ENCODE assay signal across 14 mouse cellular contexts in genomic region chr4:40849518-40849917, GRCm38 (mm10). TPM values are rescaled to one million over a fixed set of nuclear protein-coding genes. Genes with fewer than 3 reads are reported as not detected.
DNase-seq lines count a peak whose midpoint lies in the region; ATAC-seq and TF ChIP-seq lines count a peak whose summit lies in the region.
"Had no signal": no experiment of that assay in that cellular context is flagged by ENCODE, and none has a peak within 500 bp of the region (broad histone marks: within the 10 kb centered on the region; RNA-seq: fewer than 3 reads in every experiment).

No protein-coding gene starts in this region.

- no peaks in the 10 kb centered on the region for H3K27me3 ChIP-seq in lung, postnatal 0 days (replicated peaks; ENCODE audit: insufficient read depth, low read length)
- no peaks in the 10 kb centered on the region for H3K27me3 ChIP-seq in heart, embryonic 16.5 days (ENCODE audit: control insufficient read depth, insufficient read depth, low read length)
- no peaks in the 10 kb centered on the region for H3K27me3 ChIP-seq in forebrain, embryonic 11.5 days (ENCODE audit: control insufficient read depth, insufficient read depth, low read length)
- H3K27me3 ChIP-seq: limb, embryonic 13.5 days had no signal

- ATAC-seq in lung, postnatal 0 days: no peak
- no peak for ATAC-seq in heart, embryonic 16.5 days (replicated peaks; ENCODE audit: extremely low read depth, insufficient read depth, low FRiP score)
- ATAC-seq in megakaryocyte progenitor cell, adult 5-6 weeks (replicated peaks; ENCODE audit: poor library complexity): peak; percentile 33
- ATAC-seq in forebrain, embryonic 11.5 days (replicated peaks; ENCODE audit: low FRiP score): no peak

- 36% methylated on average over 3 of the region's 3 CpGs for WGBS in lung, postnatal 0 days
- WGBS in heart, embryonic 16.5 days: 46% methylated on average over 3 of the region's 3 CpGs
- 85% methylated on average over 3 of the region's 3 CpGs for WGBS in forebrain, embryonic 11.5 days

- intact Hi-C loops in gastrocnemius, adult 2 months (cut with DNase I): no loop called here

- peak overlapping the region; percentile 51 for H3K27ac ChIP-seq in gastrocnemius, adult 2 months
- peak overlapping the region; percentile 62 for H3K27ac ChIP-seq in lung, postnatal 0 days (ENCODE audit: low read length)
- H3K27ac ChIP-seq in heart, embryonic 16.5 days (ENCODE audit: low read length): peak overlapping the region; percentile 84
- no peak overlapping the region for H3K27ac ChIP-seq in forebrain, embryonic 11.5 days (ENCODE audit: low read depth, low read length)
- H3K27ac ChIP-seq: limb, embryonic 13.5 days; midbrain, embryonic 10.5 days had no signal

- H3K4me2 ChIP-seq in lung, postnatal 0 days (replicated peaks; ENCODE audit: low read depth, low read length): peak overlapping the region; percentile 63
- peak overlapping the region; percentile 89 for H3K4me2 ChIP-seq in heart, embryonic 16.5 days (ENCODE audit: low read depth, low read length)
- no peak overlapping the region for H3K4me2 ChIP-seq in forebrain, embryonic 11.5 days (ENCODE audit: low read depth, low read length, severe bottlenecking)
- H3K4me2 ChIP-seq: limb, embryonic 13.5 days had no signal

- H3K4me1 ChIP-seq in lung, postnatal 0 days (ENCODE audit: insufficient read depth, low read depth, low read length): peaks cover 58% of the 10 kb centered on the region
- peaks cover 67% of the 10 kb centered on the region for H3K4me1 ChIP-seq in heart, embryonic 16.5 days (ENCODE audit: control insufficient read depth, insufficient read depth, low read length)
- peaks cover 2% of the 10 kb centered on the region; the same call in 1 of the 2 replicates for H3K4me1 ChIP-seq in forebrain, embryonic 11.5 days (replicated peaks; ENCODE audit: control insufficient read depth, insufficient read depth, low read length)

- H3K4me3 ChIP-seq in gastrocnemius, adult 2 months: peak overlapping the region; percentile 18; the same call in 1 of the 2 replicates
- H3K4me3 ChIP-seq in lung, postnatal 0 days (ENCODE audit: low read depth, low read length): peak overlapping the region; percentile 14; the same call in 1 of the 2 replicates
- peak overlapping the region; percentile 8; the same call in 1 of the 2 replicates for H3K4me3 ChIP-seq in heart, embryonic 16.5 days (ENCODE audit: low read length)
- no peak overlapping the region for H3K4me3 ChIP-seq in forebrain, embryonic 11.5 days (ENCODE audit: low read depth, low read length)
- H3K4me3 ChIP-seq: limb, embryonic 13.5 days; midbrain, embryonic 10.5 days had no signal

- peak; percentile 44; the same call in 1 of the 2 replicates for TF ChIP-seq EP300 in lung, postnatal 0 days (IDR thresholded peaks at IDR 0.05)

- no peak for DNase-seq in gastrocnemius, adult 2 months
- DNase-seq in gastrocnemius, postnatal 25 days: no peak
- peak; percentile 51 for DNase-seq in lung, postnatal 0 days (ENCODE audit: low spot score)
- DNase-seq in lung, adult 18-20 months: no peak
- DNase-seq in forebrain, embryonic 11.5 days (ENCODE audit: low spot score): no peak
- no peak for DNase-seq in urinary bladder, postnatal 36 days (ENCODE audit: low spot score in 2 of 2)
- DNase-seq: adrenal gland, postnatal 14 days; cerebellum, adult 18-20 months; kidney, postnatal 14 days; thymus, adult 18-20 months had no signal

- H3K9me3 ChIP-seq in lung, postnatal 0 days (ENCODE audit: low read length): no peaks in the 10 kb centered on the region
- no peaks in the 10 kb centered on the region for H3K9me3 ChIP-seq in heart, embryonic 16.5 days (replicated peaks; ENCODE audit: control insufficient read depth, low read length)
- no peaks in the 10 kb centered on the region for H3K9me3 ChIP-seq in forebrain, embryonic 11.5 days (ENCODE audit: control insufficient read depth, low read length)
- H3K9me3 ChIP-seq: limb, embryonic 13.5 days; midbrain, embryonic 10.5 days had no signal

- no peak for TF ChIP-seq CTCF in gastrocnemius, adult 2 months (IDR thresholded peaks at IDR 0.05)
- TF ChIP-seq CTCF in lung, postnatal 0 days (IDR thresholded peaks at IDR 0.05): no peak

- no peak overlapping the region for H3K9ac ChIP-seq in lung, postnatal 0 days (replicated peaks; ENCODE audit: low read depth)
- H3K9ac ChIP-seq in heart, embryonic 16.5 days (ENCODE audit: low read length): no peak overlapping the region
- no peak overlapping the region for H3K9ac ChIP-seq in forebrain, embryonic 11.5 days (ENCODE audit: low read length)
- H3K9ac ChIP-seq: limb, embryonic 13.5 days had no signal

- peaks cover 4% of the 10 kb centered on the region; the same call in 1 of the 2 replicates for H3K36me3 ChIP-seq in lung, postnatal 0 days (ENCODE audit: insufficient read depth, low read length)
- H3K36me3 ChIP-seq in heart, embryonic 16.5 days (ENCODE audit: control insufficient read depth, insufficient read depth): no peaks in the 10 kb centered on the region
- no peaks in the 10 kb centered on the region for H3K36me3 ChIP-seq in forebrain, embryonic 11.5 days (ENCODE audit: control insufficient read depth, insufficient read depth, low read length)
- H3K36me3 ChIP-seq: limb, embryonic 13.5 days had no signal

RNA-seq across cellular contexts. Expression of gene B4galt1, which starts 4.3 kb away (rescaled TPM):
- 10 to 100 TPM; 30.5 to 42.2 TPM for total RNA-seq in gastrocnemius, adult 2 months (2021)
- 10 to 100 TPM; 28.2 to 30.5 TPM for total RNA-seq in gastrocnemius, postnatal 25 days (2021)
- 82.9 and 89.4 TPM in 2 replicates for polyA plus RNA-seq in lung, postnatal 0 days (2015; fragmentation: Nextera tagmentation; extraction: Ambion mirVana)
- 54.5 and 61.5 TPM in 2 replicates for polyA plus RNA-seq in heart, embryonic 16.5 days (2015; fragmentation: Nextera tagmentation; extraction: Ambion mirVana)
- 69.8 and 71.5 TPM in 2 replicates for total RNA-seq in megakaryocyte progenitor cell, adult 5-6 weeks (2015)
- 41.2 and 46.5 TPM in 2 replicates for total RNA-seq in megakaryocyte progenitor cell, adult 5-6 weeks (2017)
- 19.3 and 20.3 TPM in 2 replicates for polyA plus RNA-seq in forebrain, embryonic 11.5 days (2014; fragmentation: Nextera tagmentation; extraction: Ambion mirVana)
